Mouse (Mus musculus): Measurements from ENCODE around the gene Jph3. TPM values are rescaled to one million over a fixed set of nuclear protein-coding genes. Genes with fewer than 3 reads are reported as not detected.

Gene Jph3
- polyA plus RNA-seq (2014; fragmentation: Illumina TruSeq; extraction: RNeasy Lipid Tissue Mini Kit (QIAGEN cat#74804); ENCODE audit: low read depth, low replicate concordance), result 0.08 TPM

GRCm38 (mm10) chr8:121729323-121729722 lies at the start of gene Jph3:
TSS of gene Jph3 (plus strand) at chr8:121729623.

GRCm38 (mm10) chr8:121829048-121829776 lies 99.8 kb downstream of the Jph3 start, which contains the start of gene Klhdc4:
TSS of gene Klhdc4 (minus strand) at chr8:121829569.

Other genes with a start within 250 kb of the Jph3 start
- 8.6 TPM for gene 1700018B08Rik, start 185.3 kb upstream of the Jph3 start, polyA plus RNA-seq (2014; fragmentation: Illumina TruSeq; extraction: RNeasy Lipid Tissue Mini Kit (QIAGEN cat#74804); ENCODE audit: low read depth, low replicate concordance)
- 0.50 TPM for gene Fbxo31, start 150.8 kb upstream of the Jph3 start, polyA plus RNA-seq (2014; fragmentation: Illumina TruSeq; extraction: RNeasy Lipid Tissue Mini Kit (QIAGEN cat#74804); ENCODE audit: low read depth, low replicate concordance)
- 13.6 TPM for gene Map1lc3b, start 139.3 kb upstream of the Jph3 start, polyA plus RNA-seq (2014; fragmentation: Illumina TruSeq; extraction: RNeasy Lipid Tissue Mini Kit (QIAGEN cat#74804); ENCODE audit: low read depth, low replicate concordance)
- 11.6 TPM for gene Zcchc14, start 76.7 kb upstream of the Jph3 start, polyA plus RNA-seq (2014; fragmentation: Illumina TruSeq; extraction: RNeasy Lipid Tissue Mini Kit (QIAGEN cat#74804); ENCODE audit: low read depth, low replicate concordance)
- 1.2 TPM for gene Klhdc4, start 99.9 kb downstream of the Jph3 start, polyA plus RNA-seq (2014; fragmentation: Illumina TruSeq; extraction: RNeasy Lipid Tissue Mini Kit (QIAGEN cat#74804); ENCODE audit: low read depth, low replicate concordance)
- gene Slc7a5, start 178.1 kb downstream of the Jph3 start, polyA plus RNA-seq (2014; fragmentation: Illumina TruSeq; extraction: RNeasy Lipid Tissue Mini Kit (QIAGEN cat#74804); ENCODE audit: low read depth, low replicate concordance), result 15.1 TPM
- gene Car5a, start 215.3 kb downstream of the Jph3 start, polyA plus RNA-seq (2014; fragmentation: Illumina TruSeq; extraction: RNeasy Lipid Tissue Mini Kit (QIAGEN cat#74804); ENCODE audit: low read depth, low replicate concordance), result not detected
- gene Banp, start 220.1 kb downstream of the Jph3 start, polyA plus RNA-seq (2014; fragmentation: Illumina TruSeq; extraction: RNeasy Lipid Tissue Mini Kit (QIAGEN cat#74804); ENCODE audit: low read depth, low replicate concordance), result 2.2 TPM

Data from testis, adult 10 weeks (tissue).